Mouse (Mus musculus) midbrain, embryonic 10.5 days (tissue): Measurements from ENCODE around the gene Fyttd1. TPM values are rescaled to one million over a fixed set of nuclear protein-coding genes. Genes with fewer than 3 reads are reported as not detected.

Experiments
- DNase-seq: peaks from one replicate; pipeline ENCODE4 v3.0.0-alpha.2; 2017; ENCODE audit warnings: low spot score
- H3K27ac ChIP-seq: fragments of 300-500 bp; sonication (generic); replicated peaks from 2 replicates; pipeline ENCODE4 v1.5.1; 2016; ENCODE audit warnings: mild to moderate bottlenecking
- H3K27me3 ChIP-seq: fragments of 300-500 bp; sonication (generic); 2 replicates; pipeline ENCODE4 v1.6.1; 2016; ENCODE audit warnings: low read depth, mild to moderate bottlenecking; ENCODE audit not compliant: poor library complexity, severe bottlenecking
- H3K36me3 ChIP-seq: fragments of 300-500 bp; sonication (generic); 2 replicates; pipeline ENCODE4 v1.6.1; 2016; ENCODE audit warnings: mild to moderate bottlenecking, moderate library complexity
- H3K4me1 ChIP-seq: fragments of 300-500 bp; sonication (generic); 2 replicates; pipeline ENCODE4 v1.6.1; 2016
- H3K4me3 ChIP-seq: fragments of 300-500 bp; sonication (generic); 2 replicates; pipeline ENCODE4 v1.5.1; 2016; ENCODE audit warnings: mild to moderate bottlenecking, moderate library complexity
- H3K9me3 ChIP-seq: fragments of 300-500 bp; sonication (generic); replicated peaks from 2 replicates; pipeline ENCODE4 v1.6.1; 2016; ENCODE audit warnings: mild to moderate bottlenecking
- WGBS: fragments of 180-500 bp; shearing (Covaris S2); methylation state at CpG from one replicate; pipeline ENCODE4 v1.1.7; 2016; 5-methylcytosine and 5-hydroxymethylcytosine counted together
- polyA plus RNA-seq: library from polyadenylated mRNA; unstranded; fragments of >200 nt; fragmentation: Nextera tagmentation; extraction: Ambion mirVana; gene quantifications from 2 replicates; pipeline ENCODE4 v1.2.1, GENCODE M21; 2016

Fyttd1 gene
- polyA plus RNA-seq = 92.6 and 95.0 TPM in 2 replicates

- peak; percentile 95 for DNase-seq
- H3K27ac ChIP-seq = peak within 1 kb of the TSS; percentile 92
- no peaks in the 10 kb centered on the region for H3K36me3 ChIP-seq
- H3K4me1 ChIP-seq = peaks cover 26% of the 10 kb centered on the region
- WGBS = under 1% methylated on average over 73 of the region's 83 CpGs
- H3K4me3 ChIP-seq = peak within 1 kb of the TSS; percentile 91
- no peaks in the 10 kb centered on the region for H3K9me3 ChIP-seq
- H3K27me3 ChIP-seq = no peaks in the 10 kb centered on the region
Measured at GRCm38 (mm10) chr16:32877343-32878156, at the start of gene Fyttd1, which contains the start of gene Rubcn. Gene Fyttd1, plus strand, starts transcription at chr16:32877500. Gene Rubcn, minus strand, starts transcription at chr16:32877766.

- no peak overlapping the region for H3K4me3 ChIP-seq
- 91% methylated on average over 11 of the region's 11 CpGs for WGBS
- peaks cover 63% of the 10 kb centered on the region for H3K36me3 ChIP-seq
- no peak for DNase-seq
- no peaks in the 10 kb centered on the region for H3K27me3 ChIP-seq
- H3K4me1 ChIP-seq = no peaks in the 10 kb centered on the region
- no peak overlapping the region for H3K27ac ChIP-seq
- no peaks in the 10 kb centered on the region for H3K9me3 ChIP-seq
Measured at GRCm38 (mm10) chr16:32829104-32829503, 48.2 kb upstream of the Fyttd1 start.

- no peak for DNase-seq
- Histone ChIP-seq H3K9me3 (no peaks in the 10 kb centered on the region), H3K4me3 (no peak overlapping the region), H3K36me3 (peaks cover 61% of the 10 kb centered on the region), H3K27ac (no peak overlapping the region), H3K4me1 (no peaks in the 10 kb centered on the region), H3K27me3 (no peaks in the 10 kb centered on the region)
- WGBS = 89% methylated on average over 4 of the region's 4 CpGs
Measured at GRCm38 (mm10) chr16:32831501-32831900, 45.8 kb upstream of the Fyttd1 start.

GRCm38 (mm10) chr16:32847103-32847502 is 30.2 kb upstream of the Fyttd1 start:
- DNase-seq = no peak
- Histone ChIP-seq H3K36me3 (peaks cover 80% of the 10 kb centered on the region), H3K27ac (no peak overlapping the region), H3K9me3 (no peaks in the 10 kb centered on the region), H3K4me1 (0 out of 2 replicates have a peak, but pooled peaks cover 3% of the 10 kb centered on the region), H3K27me3 (no peaks in the 10 kb centered on the region), H3K4me3 (no peak overlapping the region)
- WGBS = 87% methylated on average over 11 of the region's 11 CpGs

GRCm38 (mm10) chr16:32849042-32849830 is 28.1 kb upstream of the Fyttd1 start:
- WGBS = 97% methylated on average over 11 of the region's 11 CpGs

GRCm38 (mm10) chr16:32853492-32854049 is 23.7 kb upstream of the Fyttd1 start:
- Histone ChIP-seq H3K4me3 (no peak overlapping the region), H3K27ac (no peak overlapping the region), H3K27me3 (no peaks in the 10 kb centered on the region), H3K4me1 (no peaks in the 10 kb centered on the region), H3K9me3 (no peaks in the 10 kb centered on the region), H3K36me3 (peaks cover 40% of the 10 kb centered on the region)
- 87% methylated on average over 13 of the region's 13 CpGs for WGBS
- no peak for DNase-seq

More at GRCm38 (mm10) chr16:32849042-32849830, 28.1 kb upstream of the Fyttd1 start:
- H3K9me3 ChIP-seq = no peaks in the 10 kb centered on the region
- H3K4me1 ChIP-seq = no peaks in the 10 kb centered on the region
- H3K27me3 ChIP-seq = no peaks in the 10 kb centered on the region
- H3K27ac ChIP-seq = no peak overlapping the region
- no peak for DNase-seq
- H3K4me3 ChIP-seq = no peak overlapping the region
- peaks cover 66% of the 10 kb centered on the region for H3K36me3 ChIP-seq

GRCm38 (mm10) chr16:32854050-32854571 is 23.2 kb upstream of the Fyttd1 start:
- no peak for DNase-seq
- no peak overlapping the region for H3K27ac ChIP-seq
- H3K36me3 ChIP-seq = peaks cover 34% of the 10 kb centered on the region
- H3K27me3 ChIP-seq = no peaks in the 10 kb centered on the region
- no peaks in the 10 kb centered on the region for H3K4me1 ChIP-seq
- WGBS = 91% methylated on average over 2 of the region's 2 CpGs
- H3K4me3 ChIP-seq = no peak overlapping the region
- no peaks in the 10 kb centered on the region for H3K9me3 ChIP-seq

- Histone ChIP-seq H3K36me3 (peaks cover 35% of the 10 kb centered on the region), H3K4me3 (no peak overlapping the region), H3K27me3 (no peaks in the 10 kb centered on the region), H3K9me3 (no peaks in the 10 kb centered on the region), H3K4me1 (no peaks in the 10 kb centered on the region), H3K27ac (no peak overlapping the region)
- WGBS = 94% methylated on average over 3 of the region's 3 CpGs
- no peak for DNase-seq
Measured at GRCm38 (mm10) chr16:32856751-32857150, 20.5 kb upstream of the Fyttd1 start.

- Histone ChIP-seq H3K27ac (no peak overlapping the region), H3K27me3 (no peaks in the 10 kb centered on the region), H3K4me1 (no peaks in the 10 kb centered on the region), H3K9me3 (no peaks in the 10 kb centered on the region), H3K36me3 (peaks cover 35% of the 10 kb centered on the region), H3K4me3 (no peak overlapping the region)
- no peak for DNase-seq
- 85% methylated on average over 4 of the region's 4 CpGs for WGBS
Measured at GRCm38 (mm10) chr16:32858356-32858755, 18.9 kb upstream of the Fyttd1 start.

GRCm38 (mm10) chr16:32858771-32859636 is 18.3 kb upstream of the Fyttd1 start:
- H3K36me3 ChIP-seq = peaks cover 34% of the 10 kb centered on the region
- no peak for DNase-seq
- 77% methylated on average over 12 of the region's 12 CpGs for WGBS
- no peak overlapping the region for H3K4me3 ChIP-seq
- no peak overlapping the region; the same call in 1 of the 2 replicates for H3K27ac ChIP-seq
- no peaks in the 10 kb centered on the region for H3K9me3 ChIP-seq
- H3K4me1 ChIP-seq = no peaks in the 10 kb centered on the region
- H3K27me3 ChIP-seq = no peaks in the 10 kb centered on the region

GRCm38 (mm10) chr16:32861813-32862385 is 15.4 kb upstream of the Fyttd1 start:
- Histone ChIP-seq H3K9me3 (no peaks in the 10 kb centered on the region), H3K27ac (no peak overlapping the region), H3K27me3 (no peaks in the 10 kb centered on the region), H3K4me1 (peaks cover 4% of the 10 kb centered on the region), H3K4me3 (no peak overlapping the region), H3K36me3 (peaks cover 18% of the 10 kb centered on the region)
- 84% methylated on average over 3 of the region's 3 CpGs for whole genome bisulfite sequencing
- no peak for DNase-seq
